Mouse (Mus musculus) testis, adult 2 months (tissue): Measurements from ENCODE around the gene Agbl2.

Source experiments
- CTCF ChIP-seq: fragments of 200-500 bp; IDR thresholded peaks from 2 replicates; pipeline ENCODE4 v1.5.1; 2012; ENCODE audit warnings: low read depth, mild to moderate bottlenecking, inconsistent platforms, low read length, moderate library complexity; ENCODE audit not compliant: control insufficient read depth, insufficient read depth, insufficient replicate concordance
- POLR2A ChIP-seq: fragments of 200-500 bp; IDR thresholded peaks from 2 replicates; pipeline ENCODE4 v1.6.1; 2012; ENCODE audit warnings: low read depth, mild to moderate bottlenecking, inconsistent platforms, low read length, moderate library complexity; ENCODE audit not compliant: control insufficient read depth

- no peak for TF ChIP-seq CTCF
- TF ChIP-seq POLR2A, result no peak
Measured at GRCm38 (mm10) chr2:90828739-90829138, 46.2 kb downstream of the Agbl2 start.
